Mouse (Mus musculus) neural tube, embryonic 14.5 days (tissue): ENCODE measurements at regions not wholly inside any gene's neighbourhood (a gene's known extent, or its start where the extent isn't known, plus 50 kb on each side); places are given as distances from the start of the nearest gene placed in this dataset.

Experiments
- ATAC-seq: fragments of 200-750 bp; cut with Nextera tagmentation; 2 replicates; pipeline ENCODE4 v1.8.0; 2017; ENCODE audit warnings: low read depth, mild to moderate bottlenecking, moderate TSS enrichment, moderate library complexity
- H3K27ac ChIP-seq: fragments of 300-500 bp; sonication (generic); 2 replicates; pipeline ENCODE4 v1.5.1; 2014; ENCODE audit warnings: low read depth, mild to moderate bottlenecking, control low read depth, low read length, moderate library complexity, mixed read lengths
- H3K27me3 ChIP-seq: fragments of 300-500 bp; sonication (generic); 2 replicates; pipeline ENCODE4 v1.6.1; 2014; ENCODE audit warnings: low read length; ENCODE audit not compliant: control insufficient read depth, insufficient read depth
- H3K36me3 ChIP-seq: fragments of 300-500 bp; sonication (generic); 2 replicates; pipeline ENCODE4 v1.6.1; 2014; ENCODE audit warnings: low read length, mixed read lengths; ENCODE audit not compliant: control insufficient read depth, insufficient read depth
- H3K4me1 ChIP-seq: fragments of 300-500 bp; sonication (generic); 2 replicates; pipeline ENCODE4 v1.6.1; 2014; ENCODE audit warnings: low read length; ENCODE audit not compliant: control insufficient read depth, insufficient read depth
- H3K4me2 ChIP-seq: fragments of 300-500 bp; sonication (generic); 2 replicates; pipeline ENCODE4 v1.6.1; 2014; ENCODE audit warnings: mild to moderate bottlenecking, low read depth, low read length, control low read depth
- H3K4me3 ChIP-seq: fragments of 300-500 bp; sonication (generic); 2 replicates; pipeline ENCODE4 v1.5.1; 2014; ENCODE audit warnings: low read depth, low read length, control low read depth, mixed read lengths
- H3K9ac ChIP-seq: fragments of 300-500 bp; sonication (generic); replicated peaks from 2 replicates; pipeline ENCODE4 v1.6.1; 2014; ENCODE audit warnings: low read depth, mild to moderate bottlenecking, control low read depth, low read length, mixed read lengths
- H3K9me3 ChIP-seq: fragments of 300-500 bp; sonication (generic); 2 replicates; pipeline ENCODE4 v1.6.1; 2016; ENCODE audit warnings: low read length; ENCODE audit not compliant: control insufficient read depth
- WGBS: fragments of 180-500 bp; shearing (Covaris S2); extraction: QIAGEN DNeasy Blood & Tissue Kit; methylation state at CpG from one replicate; pipeline ENCODE4 v1.1.7; 2014; 5-methylcytosine and 5-hydroxymethylcytosine counted together

DNA sequence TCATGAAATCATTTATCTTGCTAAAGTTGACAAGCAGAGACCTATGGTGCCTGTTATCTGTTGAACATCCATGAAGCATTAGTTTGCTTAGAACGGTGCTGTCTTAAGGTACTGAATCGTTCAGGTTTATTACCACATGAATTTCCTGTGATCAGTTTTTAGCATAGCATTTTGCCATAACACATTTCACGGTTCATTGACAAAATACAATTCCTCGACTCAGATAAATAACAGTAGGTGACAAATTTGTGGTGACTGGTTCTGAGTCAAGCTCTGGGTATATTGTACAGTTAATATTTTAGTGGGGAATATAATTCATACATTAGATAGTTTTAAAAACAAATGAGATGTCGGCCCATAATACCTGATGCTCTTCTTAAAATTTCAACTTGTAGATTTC, 1207.5 kb upstream of the Tenm2 start:
- H3K9me3 ChIP-seq: no peaks in the 10 kb centered on the region
- ATAC-seq: no peak
- H3K9ac ChIP-seq: no peak overlapping the region
- H3K4me2 ChIP-seq: no peak overlapping the region
- H3K4me1 ChIP-seq: no peaks in the 10 kb centered on the region
- no peaks in the 10 kb centered on the region for H3K36me3 ChIP-seq
- H3K27ac ChIP-seq: no peak overlapping the region
- H3K4me3 ChIP-seq: no peak overlapping the region
- WGBS: 72% methylated on average over 5 of the region's 5 CpGs
- no peaks in the 10 kb centered on the region for H3K27me3 ChIP-seq

DNA sequence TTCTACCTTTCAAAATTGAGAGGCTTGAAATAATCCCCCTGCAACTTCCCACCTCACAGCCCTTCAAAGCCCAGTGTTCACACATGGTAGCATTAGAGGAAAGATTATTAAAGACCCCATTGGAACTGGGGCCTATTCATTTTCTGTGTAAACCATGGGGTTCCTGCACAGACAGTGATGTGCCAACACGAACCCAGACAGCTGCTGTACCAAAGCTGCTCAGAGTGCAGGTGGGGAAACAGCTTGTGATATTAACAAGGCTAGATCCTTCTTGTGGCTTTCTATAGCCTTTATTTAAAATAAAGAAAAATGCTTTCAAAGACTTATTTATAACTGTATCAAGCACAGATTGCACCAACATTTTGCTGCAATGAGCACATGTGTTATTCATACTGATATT, 1174.5 kb upstream of the Tenm2 start:
- Histone ChIP-seq H3K27ac (no peak overlapping the region), H3K9ac (no peak overlapping the region), H3K36me3 (no peaks in the 10 kb centered on the region), H3K4me2 (no peak overlapping the region), H3K4me3 (no peak overlapping the region), H3K27me3 (no peaks in the 10 kb centered on the region), H3K4me1 (no peaks in the 10 kb centered on the region), H3K9me3 (no peaks in the 10 kb centered on the region)
- no peak for ATAC-seq
- 28% methylated on average over 1 of the region's 1 CpGs for WGBS

- no peak overlapping the region for H3K4me3 ChIP-seq
- H3K27ac ChIP-seq: no peak overlapping the region
- no peak for ATAC-seq
- no peaks in the 10 kb centered on the region for H3K4me1 ChIP-seq
- H3K9me3 ChIP-seq: no peaks in the 10 kb centered on the region
- H3K4me2 ChIP-seq: no peak overlapping the region
- H3K9ac ChIP-seq: no peak overlapping the region
- no peaks in the 10 kb centered on the region for H3K36me3 ChIP-seq
- H3K27me3 ChIP-seq: no peaks in the 10 kb centered on the region
Measured at GRCm38 (mm10) chr11:38397771-38398170, 1162.0 kb upstream of the Tenm2 start.

- Histone ChIP-seq H3K27me3 (no peaks in the 10 kb centered on the region), H3K4me1 (no peaks in the 10 kb centered on the region), H3K4me3 (no peak overlapping the region), H3K9ac (no peak overlapping the region), H3K4me2 (no peak overlapping the region), H3K27ac (no peak overlapping the region), H3K9me3 (no peaks in the 10 kb centered on the region), H3K36me3 (no peaks in the 10 kb centered on the region)
- ATAC-seq: no peak
- 87% methylated on average over 2 of the region's 2 CpGs for WGBS
Measured at GRCm38 (mm10) chr11:38386958-38387357, 1151.2 kb upstream of the Tenm2 start.

DNA sequence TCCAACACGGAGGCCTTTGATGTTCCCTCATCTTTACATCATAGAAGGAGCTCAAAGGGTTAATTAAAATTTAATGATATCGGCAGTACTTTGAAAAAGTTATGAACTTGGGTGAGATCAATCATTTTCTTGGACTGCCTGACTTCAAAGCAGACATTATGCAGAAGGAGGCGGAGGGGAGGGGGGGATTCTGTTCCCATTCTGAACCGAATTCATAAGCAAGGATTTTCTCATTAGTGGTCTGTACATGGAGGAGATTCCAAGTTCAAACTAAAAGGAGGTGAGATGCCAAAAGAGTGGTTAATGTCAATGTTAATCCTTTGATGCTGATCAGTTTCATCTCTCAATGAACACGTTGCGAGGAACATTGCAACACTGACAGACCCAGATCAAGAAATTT, 1110.7 kb upstream of the Tenm2 start:
- H3K4me2 ChIP-seq: no peak overlapping the region
- H3K9ac ChIP-seq: no peak overlapping the region
- no peak for ATAC-seq
- no peak overlapping the region for H3K4me3 ChIP-seq
- H3K9me3 ChIP-seq: no peaks in the 10 kb centered on the region
- no peaks in the 10 kb centered on the region for H3K36me3 ChIP-seq
- no peak overlapping the region for H3K27ac ChIP-seq
- H3K27me3 ChIP-seq: no peaks in the 10 kb centered on the region
- WGBS: 88% methylated on average over 6 of the region's 6 CpGs
- H3K4me1 ChIP-seq: no peaks in the 10 kb centered on the region

- WGBS: 73% methylated on average over 3 of the region's 3 CpGs
- no peaks in the 10 kb centered on the region for H3K27me3 ChIP-seq
- no peak overlapping the region for H3K4me2 ChIP-seq
- H3K27ac ChIP-seq: no peak overlapping the region
- no peak overlapping the region for H3K4me3 ChIP-seq
- H3K4me1 ChIP-seq: no peaks in the 10 kb centered on the region
- no peaks in the 10 kb centered on the region for H3K9me3 ChIP-seq
- no peak for ATAC-seq
- H3K36me3 ChIP-seq: no peaks in the 10 kb centered on the region
- H3K9ac ChIP-seq: no peak overlapping the region
Measured at GRCm38 (mm10) chr11:38335411-38335810, 1099.6 kb upstream of the Tenm2 start.

DNA sequence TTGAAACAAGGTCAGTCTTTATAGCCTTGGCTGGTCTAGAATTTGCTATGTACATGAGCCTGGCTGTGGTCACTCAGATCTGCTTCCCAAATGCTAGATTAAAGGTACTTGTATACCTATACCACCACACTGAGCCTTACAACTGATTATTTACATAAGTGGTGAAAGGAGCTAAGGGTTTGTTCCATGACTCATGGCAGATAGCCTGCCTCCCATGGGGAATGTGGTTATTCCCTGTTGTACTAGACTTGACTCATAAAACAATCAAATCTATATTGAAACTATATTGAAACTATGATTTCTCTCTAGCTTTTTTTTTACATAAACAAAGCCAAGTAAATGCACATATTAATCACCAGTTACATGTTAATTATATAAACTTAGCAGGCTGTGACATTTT, 1061.9 kb upstream of the Tenm2 start:
- Histone ChIP-seq H3K36me3 (no peaks in the 10 kb centered on the region), H3K9ac (no peak overlapping the region), H3K4me2 (no peak overlapping the region), H3K27me3 (no peaks in the 10 kb centered on the region), H3K4me1 (no peaks in the 10 kb centered on the region), H3K4me3 (no peak overlapping the region), H3K9me3 (no peaks in the 10 kb centered on the region), H3K27ac (no peak overlapping the region)
- ATAC-seq: no peak

DNA sequence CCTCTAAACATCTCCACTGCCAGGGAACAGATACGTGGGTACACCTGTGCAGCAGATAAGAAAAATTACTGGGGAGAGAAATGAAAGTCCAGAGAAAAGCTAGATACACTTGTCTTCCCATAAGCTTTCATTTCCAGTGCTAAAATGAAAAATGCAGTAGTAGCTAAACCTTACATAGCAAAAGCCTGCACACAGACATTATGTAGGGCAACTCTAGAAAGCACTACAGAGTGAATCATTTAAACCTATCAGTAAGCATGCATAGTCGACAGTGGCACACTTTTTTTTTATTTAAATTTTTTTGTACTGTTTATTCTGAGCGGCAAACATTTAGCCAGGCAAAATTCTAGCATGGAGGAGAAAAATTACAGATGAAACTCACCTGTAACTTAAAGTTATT, 1055.5 kb upstream of the Tenm2 start:
- Histone ChIP-seq H3K9me3 (no peaks in the 10 kb centered on the region), H3K4me1 (no peaks in the 10 kb centered on the region), H3K9ac (no peak overlapping the region), H3K36me3 (no peaks in the 10 kb centered on the region), H3K27me3 (no peaks in the 10 kb centered on the region), H3K4me2 (no peak overlapping the region), H3K4me3 (no peak overlapping the region), H3K27ac (no peak overlapping the region)
- WGBS: 78% methylated on average over 3 of the region's 3 CpGs
- no peak for ATAC-seq

DNA sequence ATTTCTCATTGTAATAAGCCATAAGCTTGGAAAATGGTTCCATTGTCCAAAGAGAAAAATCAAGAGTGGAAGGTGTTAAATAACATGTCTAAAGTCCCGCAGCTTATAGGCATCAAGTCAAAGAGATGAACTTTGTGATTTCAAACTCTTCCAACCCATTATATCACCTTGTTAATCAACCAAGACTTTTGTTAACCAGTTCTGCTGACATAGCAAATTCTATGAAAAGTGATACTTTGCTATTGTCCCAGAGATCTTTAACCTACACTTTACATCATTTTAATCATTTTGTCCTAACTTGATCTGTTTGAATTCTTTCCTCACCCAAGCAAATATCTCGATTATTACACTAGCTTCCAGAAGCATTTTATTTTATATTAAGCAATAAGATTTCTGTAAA, 1045.2 kb upstream of the Tenm2 start:
- ATAC-seq: no peak
- 88% methylated on average over 2 of the region's 2 CpGs for WGBS
- no peak overlapping the region for H3K4me3 ChIP-seq

More for the DNA sequence above, 1045.2 kb upstream of the Tenm2 start:
- Histone ChIP-seq H3K9me3 (no peaks in the 10 kb centered on the region), H3K27ac (no peak overlapping the region), H3K9ac (no peak overlapping the region), H3K36me3 (no peaks in the 10 kb centered on the region), H3K4me1 (no peaks in the 10 kb centered on the region), H3K27me3 (no peaks in the 10 kb centered on the region), H3K4me2 (no peak overlapping the region)
